Mouse (Mus musculus) CH12.LX (cell line): ENCODE measurements around the gene Polr3gl.

Source experiments
- CTCF ChIP-seq, 2 experiments: IDR thresholded peaks in 1 of 2; conservative IDR thresholded peaks in 1 of 2; 2 replicates each; pipeline ENCODE4 v1.5.1; 2011 to 2012; ENCODE audit warnings: low read depth in 2 of 2, low read length in 2 of 2, improper control_type of control experiment in 1 of 2, inconsistent platforms in 1 of 2, mild to moderate bottlenecking in 1 of 2, moderate library complexity in 1 of 2
- EP300 ChIP-seq: IDR thresholded peaks from 2 replicates; pipeline ENCODE4 v1.6.1; 2011; ENCODE audit warnings: low read length, improper control_type of control experiment
- POLR2A ChIP-seq: IDR thresholded peaks from 2 replicates; pipeline ENCODE4 v1.6.1; 2011; ENCODE audit warnings: low read depth, mild to moderate bottlenecking, improper control_type of control experiment, low read length
- SMC3 ChIP-seq: IDR thresholded peaks from 2 replicates; pipeline ENCODE4 v1.6.1; 2011; ENCODE audit warnings: low read depth, low read length, improper control_type of control experiment
- TBP ChIP-seq: conservative IDR thresholded peaks from 2 replicates; pipeline ENCODE4 v1.6.1; 2011; ENCODE audit warnings: low read depth, low read length, improper control_type of control experiment
- ZMIZ1 ChIP-seq: IDR thresholded peaks from 2 replicates; pipeline ENCODE4 v1.6.1; 2012; ENCODE audit warnings: low read depth, mild to moderate bottlenecking, inconsistent platforms, low read length, improper control_type of control experiment
- ZNF384 ChIP-seq: IDR thresholded peaks from 2 replicates; pipeline ENCODE4 v1.6.1; 2012; ENCODE audit warnings: low read depth, low read length, improper control_type of control experiment, inconsistent platforms

- no peak for TF ChIP-seq CTCF (conservative IDR thresholded peaks at IDR 0.05 in 1 of 2, IDR thresholded peaks at IDR 0.05 in 1 of 2; ENCODE audit: low read depth in 2 of 2, low read length in 2 of 2)
- TF ChIP-seq SMC3 = no peak
- no peak for TF ChIP-seq EP300
- TF ChIP-seq TBP = no peak
- TF ChIP-seq ZMIZ1 = no peak
- no peak for TF ChIP-seq ZNF384
- no peak for TF ChIP-seq POLR2A
Observed at GRCm38 (mm10) chr3:96581141-96581540, 12.8 kb downstream of the Polr3gl start.
